Mouse (Mus musculus): ENCODE measurements around the gene Pkmyt1.

DNA sequence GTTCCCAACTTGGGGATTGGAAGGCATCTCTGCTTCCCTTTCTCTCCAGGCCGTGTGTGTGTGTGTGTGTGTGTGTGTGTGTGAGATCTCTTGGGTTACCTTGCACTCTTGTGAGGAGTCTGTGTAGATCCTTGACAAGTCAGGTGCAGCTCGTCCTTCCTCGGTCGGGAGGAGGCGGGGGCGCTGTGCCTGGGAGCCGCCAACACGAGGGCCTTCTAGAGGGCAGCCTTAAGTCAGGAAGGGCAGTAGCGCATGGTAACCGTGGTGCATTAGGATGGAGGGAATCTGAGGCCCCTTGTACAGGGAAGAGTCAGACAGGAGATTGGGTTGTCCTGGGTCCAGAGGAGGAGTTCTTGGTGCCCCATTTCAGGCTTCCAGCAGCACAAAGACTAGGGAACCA is 50.1 kb downstream of the Pkmyt1 start:
- TF ChIP-seq CTCF (IDR thresholded peaks at IDR 0.05; ENCODE audit: borderline replicate concordance, extremely low read depth, insufficient read depth, insufficient read length), result no peak
- TF ChIP-seq POLR2A (IDR thresholded peaks at IDR 0.05; ENCODE audit: borderline replicate concordance, extremely low read depth, insufficient read depth, insufficient read length, poor library complexity, severe bottlenecking), result no peak
